Mouse (Mus musculus) heart, embryonic 16.5 days (tissue): ENCODE data around the gene March4. TPM values are rescaled to one million over a fixed set of nuclear protein-coding genes. Genes with fewer than 3 reads are reported as not detected.

Experiments used
- ATAC-seq: fragments of 200-750 bp; cut with Nextera tagmentation; replicated peaks from 2 replicates; pipeline ENCODE4 v1.8.0; 2017; ENCODE audit warnings: moderate number of reproducible peaks; ENCODE audit not compliant: insufficient read depth, low FRiP score; ENCODE audit errors: extremely low read depth
- H3K27ac ChIP-seq: fragments of 300-500 bp; sonication (generic); 2 replicates; pipeline ENCODE4 v1.5.1; 2014; ENCODE audit warnings: mild to moderate bottlenecking, low read length, control low read depth, moderate library complexity
- H3K27me3 ChIP-seq: fragments of 300-500 bp; sonication (generic); 2 replicates; pipeline ENCODE4 v1.6.1; 2014; ENCODE audit warnings: low read length, mixed read lengths; ENCODE audit not compliant: control insufficient read depth, insufficient read depth
- H3K36me3 ChIP-seq: fragments of 300-500 bp; sonication (generic); 2 replicates; pipeline ENCODE4 v1.6.1; 2014; ENCODE audit not compliant: control insufficient read depth, insufficient read depth
- H3K4me1 ChIP-seq: fragments of 300-500 bp; sonication (generic); 2 replicates; pipeline ENCODE4 v1.6.1; 2014; ENCODE audit warnings: low read length, mixed read lengths; ENCODE audit not compliant: control insufficient read depth, insufficient read depth
- H3K4me2 ChIP-seq: fragments of 300-500 bp; sonication (generic); 2 replicates; pipeline ENCODE4 v1.6.1; 2014; ENCODE audit warnings: low read depth, mild to moderate bottlenecking, control low read depth, low read length
- H3K4me3 ChIP-seq: fragments of 300-500 bp; sonication (generic); 2 replicates; pipeline ENCODE4 v1.5.1; 2014; ENCODE audit warnings: mild to moderate bottlenecking, control low read depth, low read length
- H3K9ac ChIP-seq: fragments of 300-500 bp; sonication (generic); 2 replicates; pipeline ENCODE4 v1.6.1; 2014; ENCODE audit warnings: low read length, control low read depth
- H3K9me3 ChIP-seq: fragments of 300-500 bp; sonication (generic); replicated peaks from 2 replicates; pipeline ENCODE4 v1.6.1; 2016; ENCODE audit warnings: low read length; ENCODE audit not compliant: control insufficient read depth
- WGBS: fragments of 180-500 bp; shearing (Covaris S2); extraction: QIAGEN DNeasy Blood & Tissue Kit; methylation state at CpG from one replicate; pipeline ENCODE4 v1.1.7; 2014; 5-methylcytosine and 5-hydroxymethylcytosine counted together
- polyA plus RNA-seq: library from polyadenylated mRNA; unstranded; fragments of >200 nt; fragmentation: Nextera tagmentation; extraction: Ambion mirVana; gene quantifications from 2 replicates; pipeline ENCODE4 v1.2.1, GENCODE M21; 2015

The March4 gene
- polyA plus RNA-seq, 1 experiment from 2014 or later = not detected

DNA sequence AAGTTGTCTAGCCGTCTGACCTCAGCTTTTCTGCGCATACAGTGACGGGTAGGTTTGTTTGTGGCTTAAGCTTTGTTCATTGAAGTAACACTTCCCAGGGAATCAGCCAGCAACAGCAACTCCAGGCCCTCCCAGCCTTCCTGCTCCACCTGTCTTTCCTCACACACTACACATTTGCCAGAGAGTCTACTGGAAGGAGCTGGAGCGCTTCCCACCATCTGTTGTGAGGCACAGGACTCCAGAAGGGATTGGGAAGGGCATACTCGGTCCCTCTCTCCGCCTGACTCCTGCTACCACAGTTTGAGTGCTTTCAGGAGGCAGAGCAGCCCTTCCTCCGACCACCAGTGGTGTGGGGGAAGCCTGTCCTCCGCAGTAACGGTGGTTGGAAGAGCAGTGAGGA is 136.1 kb downstream of the March4 start:
- H3K9me3 ChIP-seq = no peaks in the 10 kb centered on the region
- no peak overlapping the region for H3K4me3 ChIP-seq
- no peak for ATAC-seq
- no peak overlapping the region for H3K27ac ChIP-seq
- no peak overlapping the region for H3K4me2 ChIP-seq
- 79% methylated on average over 9 of the region's 9 CpGs for WGBS
- no peaks in the 10 kb centered on the region for H3K4me1 ChIP-seq
- no peaks in the 10 kb centered on the region for H3K27me3 ChIP-seq
- no peak overlapping the region for H3K9ac ChIP-seq
- peaks cover 5% of the 10 kb centered on the region for H3K36me3 ChIP-seq

DNA sequence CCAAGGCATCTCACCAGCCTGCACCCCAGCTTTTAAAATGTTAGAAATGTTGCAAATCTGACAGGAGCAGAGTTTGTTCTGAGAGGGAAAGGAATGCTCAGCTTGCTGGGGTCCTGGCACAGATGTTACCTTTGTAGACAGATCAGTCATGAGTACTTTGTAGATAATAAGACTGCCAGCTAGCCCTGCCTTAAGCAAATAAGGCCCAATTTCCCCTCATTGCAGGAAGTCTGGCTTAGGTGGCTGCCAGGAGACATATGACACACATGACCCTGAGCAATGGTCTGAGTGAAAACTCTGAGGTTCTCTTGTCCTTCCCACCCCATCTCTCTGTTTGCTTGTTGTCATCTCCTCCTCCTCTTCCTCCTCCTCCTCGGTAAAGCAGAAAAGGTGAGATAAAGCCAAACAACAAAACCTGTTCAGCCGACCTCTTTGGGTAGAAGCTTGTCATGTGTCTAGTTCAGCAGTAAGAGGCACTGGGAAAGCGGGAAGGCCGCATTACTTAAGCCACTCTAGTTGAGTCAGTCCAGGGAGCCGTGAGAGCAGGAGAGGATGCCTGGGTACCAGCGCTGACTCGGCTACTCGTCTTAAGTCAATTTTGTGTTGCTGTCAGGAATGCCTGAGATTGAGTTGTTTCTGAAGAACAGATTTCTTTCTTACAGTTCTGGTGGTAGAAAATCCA is 136.9 kb downstream of the March4 start:
- Histone ChIP-seq H3K4me2 (no peak overlapping the region), H3K36me3 (peaks cover 9% of the 10 kb centered on the region), H3K4me1 (no peaks in the 10 kb centered on the region), H3K27me3 (no peaks in the 10 kb centered on the region), H3K9ac (no peak overlapping the region), H3K9me3 (no peaks in the 10 kb centered on the region), H3K4me3 (no peak overlapping the region), H3K27ac (no peak overlapping the region)
- no peak for ATAC-seq
- WGBS = 70% methylated on average over 8 of the region's 8 CpGs

DNA sequence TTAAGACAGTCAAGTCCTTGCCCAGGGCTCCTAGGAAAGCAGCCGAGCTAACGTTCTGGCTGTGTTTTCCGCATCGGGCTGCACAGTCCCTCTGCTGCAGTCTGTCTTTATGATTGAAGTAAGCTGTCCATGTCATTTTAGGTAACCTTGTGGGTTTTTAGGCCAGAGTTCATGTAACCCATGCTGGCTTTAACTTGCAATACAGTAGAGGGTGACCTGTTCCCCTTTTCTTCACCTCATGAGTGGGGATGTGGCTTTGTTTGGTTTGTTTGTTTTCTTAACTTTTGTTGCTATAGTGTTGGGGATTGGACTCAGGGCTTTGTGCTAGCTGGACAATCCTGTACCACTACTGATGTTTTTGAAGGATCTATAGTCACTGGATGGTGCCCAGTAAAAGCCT is 146.3 kb downstream of the March4 start:
- no peaks in the 10 kb centered on the region for H3K9me3 ChIP-seq
- H3K9ac ChIP-seq = no peak overlapping the region
- no peak for ATAC-seq
- H3K4me1 ChIP-seq = no peaks in the 10 kb centered on the region
- no peak overlapping the region for H3K27ac ChIP-seq
- H3K4me3 ChIP-seq = no peak overlapping the region
- H3K36me3 ChIP-seq = peaks cover 4% of the 10 kb centered on the region; the same call in 1 of the 2 replicates
- WGBS = 86% methylated on average over 4 of the region's 4 CpGs
- H3K4me2 ChIP-seq = no peak overlapping the region
- no peaks in the 10 kb centered on the region for H3K27me3 ChIP-seq

DNA sequence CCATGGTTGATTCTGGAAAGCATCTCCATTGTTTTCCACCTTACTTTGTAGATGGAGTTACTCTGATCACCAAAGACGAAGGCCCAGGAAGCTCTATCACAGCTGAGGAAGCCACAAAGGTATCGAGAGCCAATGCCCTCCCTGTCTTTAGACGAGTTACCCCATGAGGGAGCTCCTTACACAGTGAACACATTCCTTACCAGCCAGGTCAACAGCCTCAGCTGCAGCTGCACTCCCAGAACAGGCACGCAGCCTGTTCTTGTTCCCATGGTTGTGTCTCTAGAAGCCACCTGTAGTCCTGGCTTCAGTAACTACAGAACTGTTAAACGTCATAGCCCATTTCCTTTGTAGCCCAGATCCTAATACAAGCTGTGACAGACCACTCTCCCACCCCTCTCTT is 153.1 kb downstream of the March4 start:
- Histone ChIP-seq H3K4me1 (no peaks in the 10 kb centered on the region), H3K9me3 (no peaks in the 10 kb centered on the region), H3K27ac (no peak overlapping the region), H3K4me2 (no peak overlapping the region), H3K27me3 (no peaks in the 10 kb centered on the region), H3K9ac (no peak overlapping the region), H3K36me3 (0 out of 2 replicates have a peak, but pooled peaks cover 2% of the 10 kb centered on the region), H3K4me3 (no peak overlapping the region)
- ATAC-seq = no peak
- WGBS = 74% methylated on average over 5 of the region's 5 CpGs

DNA sequence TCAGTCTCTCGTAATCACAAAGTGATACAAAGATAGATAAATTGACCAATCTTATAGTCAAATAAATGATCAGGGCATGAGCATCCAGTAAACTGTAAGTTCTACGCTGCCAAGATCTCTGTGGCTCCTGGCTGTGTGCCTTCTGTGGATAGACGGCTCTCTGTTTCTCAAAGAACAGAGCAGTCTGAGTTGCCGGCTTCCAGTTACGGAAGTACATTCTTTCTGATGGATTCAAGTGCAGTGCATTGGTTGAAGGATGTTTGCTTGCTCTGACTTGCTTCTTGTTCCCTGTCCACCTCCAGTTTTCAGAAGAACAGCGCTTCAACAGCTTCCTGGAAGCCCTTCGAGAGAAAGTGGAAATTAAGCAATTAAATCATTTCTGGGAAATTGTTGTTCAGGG is 153.7 kb downstream of the March4 start:
- no peak for ATAC-seq
- Histone ChIP-seq H3K36me3 (0 out of 2 replicates have a peak, but pooled peaks cover 2% of the 10 kb centered on the region), H3K27me3 (no peaks in the 10 kb centered on the region), H3K4me3 (no peak overlapping the region), H3K4me2 (no peak overlapping the region), H3K27ac (no peak overlapping the region), H3K9ac (no peak overlapping the region), H3K4me1 (no peaks in the 10 kb centered on the region), H3K9me3 (no peaks in the 10 kb centered on the region)
- 79% methylated on average over 7 of the region's 7 CpGs for WGBS

DNA sequence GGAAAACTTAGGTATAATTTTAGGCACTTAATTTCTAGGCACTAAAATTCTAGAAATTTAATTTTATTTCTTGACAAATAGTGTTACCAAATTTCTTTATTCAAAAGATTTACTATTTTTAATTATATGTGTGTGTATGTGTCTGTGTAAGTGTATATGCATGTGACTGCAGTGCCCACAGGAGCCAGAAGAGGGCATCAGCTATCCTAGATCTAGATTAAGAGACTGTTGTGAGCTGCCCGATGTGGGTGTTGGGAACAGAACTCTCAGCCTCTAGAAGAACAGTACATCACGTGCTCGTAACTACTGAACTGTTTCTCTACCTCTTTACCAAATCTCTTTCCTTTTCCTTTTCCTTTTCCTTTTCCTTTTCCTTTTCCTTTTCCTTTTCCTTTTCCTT is 156.2 kb downstream of the March4 start:
- Histone ChIP-seq H3K27me3 (no peaks in the 10 kb centered on the region), H3K9me3 (no peaks in the 10 kb centered on the region), H3K4me1 (no peaks in the 10 kb centered on the region), H3K27ac (no peak overlapping the region), H3K4me2 (no peak overlapping the region), H3K4me3 (no peak overlapping the region), H3K9ac (no peak overlapping the region), H3K36me3 (0 out of 2 replicates have a peak, but pooled peaks cover 2% of the 10 kb centered on the region)
- no peak for ATAC-seq
- 100% methylated on average over 3 of the region's 3 CpGs for WGBS

DNA sequence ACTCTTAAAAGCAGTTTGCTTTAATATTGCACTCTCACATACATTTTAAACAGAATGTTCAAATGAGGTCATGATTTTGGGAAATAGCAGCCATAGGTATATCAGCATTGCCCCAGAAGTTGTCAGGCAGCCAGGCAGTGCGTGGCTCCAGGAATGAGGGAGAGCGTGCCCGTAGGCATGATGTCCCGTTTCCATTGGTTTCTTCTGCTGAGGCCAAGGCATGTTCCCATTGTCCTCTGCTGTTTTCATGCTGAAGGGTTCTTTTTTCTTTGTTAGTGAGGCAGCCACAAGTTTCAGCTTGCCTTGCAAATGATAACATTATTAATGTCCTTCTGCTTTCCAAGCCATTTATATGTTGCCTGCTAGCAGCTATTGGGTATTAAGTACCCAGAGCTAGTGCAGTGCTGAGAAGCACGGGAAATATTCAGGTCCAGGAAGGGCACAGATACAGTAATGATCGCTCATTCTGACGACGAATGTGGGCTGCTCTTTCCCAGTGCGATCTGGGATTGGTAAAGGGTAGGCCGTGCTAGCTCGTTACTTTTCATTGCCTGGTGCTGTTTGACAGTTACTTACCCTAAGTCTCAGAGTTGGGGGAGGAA is 156.9 kb downstream of the March4 start:
- Histone ChIP-seq H3K27me3 (no peaks in the 10 kb centered on the region), H3K4me3 (no peak overlapping the region), H3K4me2 (no peak overlapping the region), H3K9me3 (no peaks in the 10 kb centered on the region), H3K36me3 (0 out of 2 replicates have a peak, but pooled peaks cover 2% of the 10 kb centered on the region), H3K9ac (no peak overlapping the region), H3K27ac (no peak overlapping the region), H3K4me1 (no peaks in the 10 kb centered on the region)
- ATAC-seq = no peak
- 89% methylated on average over 11 of the region's 11 CpGs for WGBS

DNA sequence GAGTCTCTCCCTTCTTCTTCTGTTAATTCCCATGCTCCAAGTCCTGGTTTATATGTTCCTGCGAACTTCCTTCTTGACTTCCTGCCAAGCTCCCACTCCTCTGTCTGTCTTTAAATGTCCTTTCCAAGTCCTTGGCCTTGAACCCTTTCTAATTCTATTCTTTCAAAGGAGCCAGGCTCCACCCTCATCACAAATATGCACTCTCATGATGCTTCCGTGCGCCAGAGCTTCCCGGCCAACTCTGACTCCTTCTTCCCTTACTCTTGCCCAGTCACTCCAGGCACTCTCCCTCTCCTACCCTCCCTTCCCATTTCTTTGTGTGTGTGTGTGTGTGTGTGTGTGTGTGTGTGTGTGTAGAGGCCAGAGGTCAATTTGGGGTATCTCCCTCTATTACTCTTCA is 158.6 kb downstream of the March4 start:
- no peaks in the 10 kb centered on the region for H3K9me3 ChIP-seq
- H3K27ac ChIP-seq = no peak overlapping the region
- H3K9ac ChIP-seq = no peak overlapping the region
- ATAC-seq = no peak
- no peaks in the 10 kb centered on the region for H3K4me1 ChIP-seq
- H3K27me3 ChIP-seq = no peaks in the 10 kb centered on the region
- H3K36me3 ChIP-seq = no peaks in the 10 kb centered on the region
- no peak overlapping the region for H3K4me3 ChIP-seq
- WGBS = 70% methylated on average over 4 of the region's 4 CpGs
- no peak overlapping the region for H3K4me2 ChIP-seq
